Mouse (Mus musculus): ENCODE measurements around the gene Spns3.

DNA sequence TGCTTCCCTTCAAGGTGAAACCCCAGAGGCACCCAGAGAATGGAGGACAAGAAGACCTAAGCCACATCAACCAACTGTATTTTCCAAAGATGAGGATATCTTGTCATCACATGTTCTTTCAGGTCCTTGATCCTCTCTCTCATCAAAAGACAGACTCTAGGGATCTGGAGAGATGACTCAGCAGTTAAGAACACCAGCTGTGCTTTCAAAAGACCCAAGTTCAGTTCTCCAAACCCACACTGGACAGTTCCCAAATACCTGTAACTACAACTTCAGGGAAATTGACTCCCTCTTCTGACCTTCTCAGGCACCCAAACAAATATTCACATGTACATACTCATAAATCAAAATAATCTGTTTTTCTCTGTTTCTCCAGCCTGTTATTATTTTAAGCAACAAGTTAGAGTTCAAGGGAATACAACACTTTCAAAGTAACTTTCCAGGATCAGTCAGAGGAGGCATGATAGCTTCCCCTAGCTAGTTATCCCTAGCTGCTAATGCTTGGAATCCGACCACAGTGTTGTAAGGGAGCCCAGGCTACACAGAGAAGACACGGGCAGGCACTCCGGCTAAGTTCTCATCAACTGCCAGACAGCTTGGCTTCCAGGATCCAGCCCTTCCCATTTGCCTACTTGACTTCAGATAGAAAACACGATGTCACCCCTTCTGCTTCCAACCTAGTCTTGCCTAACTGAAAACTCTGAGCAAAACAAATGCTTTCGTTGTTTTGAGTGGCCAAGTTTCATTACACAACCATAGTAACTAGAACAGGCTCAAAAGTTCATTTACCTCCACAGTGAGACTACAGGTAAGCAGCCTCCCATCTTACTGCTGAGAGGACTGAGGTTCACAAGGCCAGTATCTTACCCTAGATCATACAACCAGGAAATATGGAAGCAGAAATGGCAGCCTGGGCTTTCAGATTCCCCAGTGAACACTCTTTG lies 28.4 kb downstream of the Spns3 start:
- TF ChIP-seq CTCF (IDR thresholded peaks at IDR 0.05; ENCODE audit: borderline replicate concordance, extremely low read depth, insufficient read depth, insufficient read length), result no peak
- TF ChIP-seq POLR2A (IDR thresholded peaks at IDR 0.05; ENCODE audit: borderline replicate concordance, extremely low read depth, insufficient read depth, insufficient read length, poor library complexity, severe bottlenecking), result no peak
